Mouse (Mus musculus): ENCODE measurements around the gene Gm14569. TPM values are rescaled to one million over a fixed set of nuclear protein-coding genes. Genes with fewer than 3 reads are reported as not detected.

Gene Gm14569
- polyA plus RNA-seq, 1 experiment from 2014 or later, result not detected

Small RNA genes lying within 50 kb of the gene (microRNA-seq; reads per million reads assigned to microRNA genes)
- not detected for gene Gm44485

Other genes with a start within 250 kb of the Gm14569 start
- 0.16 and 0.23 TPM in 2 replicates for gene Lonrf3, start 163.5 kb downstream of the Gm14569 start, polyA plus RNA-seq (2015; fragmentation: Nextera tagmentation; extraction: Ambion mirVana)
- not detected in 2 replicates for gene Gm6268, start 90.5 kb downstream of the Gm14569 start, polyA plus RNA-seq (2015; fragmentation: Nextera tagmentation; extraction: Ambion mirVana)
- 112 and 135 TPM in 2 replicates for gene Pgrmc1, start 106.4 kb upstream of the Gm14569 start, polyA plus RNA-seq (2015; fragmentation: Nextera tagmentation; extraction: Ambion mirVana)
- 1.8 TPM in 2 replicates for gene Akap17b, start 153.6 kb upstream of the Gm14569 start, polyA plus RNA-seq (2015; fragmentation: Nextera tagmentation; extraction: Ambion mirVana)